Mouse (Mus musculus) limb, embryonic 15.5 days (tissue): Measurements from ENCODE around the gene Pdpn. TPM values are rescaled to one million over a fixed set of nuclear protein-coding genes. Genes with fewer than 3 reads are reported as not detected.
A peak's percentile ranks its signal among the peaks of the same experiment; 100 is the strongest.

ENCODE experiments used
- ATAC-seq: fragments of 200-750 bp; cut with Nextera tagmentation; 2 replicates; pipeline ENCODE4 v1.8.0; 2017; ENCODE audit warnings: low read depth, moderate TSS enrichment; ENCODE audit not compliant: insufficient number of reproducible peaks, low FRiP score, low TSS enrichment
- H3K27ac ChIP-seq: fragments of 300-500 bp; sonication (generic); 2 replicates; pipeline ENCODE4 v1.5.1; 2015; ENCODE audit warnings: moderate library complexity, mild to moderate bottlenecking, inconsistent platforms
- H3K27me3 ChIP-seq: fragments of 300-500 bp; sonication (generic); 2 replicates; pipeline ENCODE4 v1.6.1; 2015; ENCODE audit warnings: inconsistent platforms
- H3K36me3 ChIP-seq: fragments of 300-500 bp; sonication (generic); 2 replicates; pipeline ENCODE4 v1.6.1; 2015; ENCODE audit warnings: inconsistent platforms
- H3K4me1 ChIP-seq: fragments of 300-500 bp; sonication (generic); 2 replicates; pipeline ENCODE4 v1.6.1; 2015; ENCODE audit warnings: inconsistent platforms
- H3K4me2 ChIP-seq: fragments of 300-500 bp; sonication (generic); 2 replicates; pipeline ENCODE4 v1.6.1; 2015; ENCODE audit warnings: mild to moderate bottlenecking, inconsistent platforms
- H3K4me3 ChIP-seq: fragments of 300-500 bp; sonication (generic); 2 replicates; pipeline ENCODE4 v1.5.1; 2015; ENCODE audit warnings: mild to moderate bottlenecking, inconsistent platforms
- H3K9ac ChIP-seq: fragments of 300-500 bp; sonication (generic); 2 replicates; pipeline ENCODE4 v1.6.1; 2015; ENCODE audit warnings: inconsistent platforms
- H3K9me3 ChIP-seq: fragments of 300-500 bp; sonication (generic); 2 replicates; pipeline ENCODE4 v1.6.1; 2016; ENCODE audit warnings: inconsistent platforms
- WGBS: fragments of 180-500 bp; shearing (Covaris S2); methylation state at CpG from one replicate; pipeline ENCODE4 v1.1.7; 2015; 5-methylcytosine and 5-hydroxymethylcytosine counted together
- polyA plus RNA-seq: library from polyadenylated mRNA; unstranded; fragments of >200 nt; fragmentation: Nextera tagmentation; extraction: Ambion mirVana; gene quantifications from 2 replicates; pipeline ENCODE4 v1.2.1, GENCODE M21; 2015

The Pdpn gene
- polyA plus RNA-seq, 1 experiment from 2014 or later = 70.4 TPM

GRCm38 (mm10) chr4:143324176-143324924 is 25.0 kb upstream of the Pdpn start:
- Histone ChIP-seq H3K27me3 (no peaks in the 10 kb centered on the region), H3K9ac (no peak overlapping the region), H3K4me3 (no peak overlapping the region), H3K27ac (no peak overlapping the region; the same call in 1 of the 2 replicates), H3K36me3 (no peaks in the 10 kb centered on the region), H3K4me1 (peaks cover 9% of the 10 kb centered on the region), H3K9me3 (no peaks in the 10 kb centered on the region), H3K4me2 (no peak overlapping the region)
- WGBS = 20% methylated on average over 8 of the region's 11 CpGs
- ATAC-seq = no peak

GRCm38 (mm10) chr4:143313299-143313698 is 13.9 kb upstream of the Pdpn start:
- H3K27ac ChIP-seq = no peak overlapping the region
- H3K9ac ChIP-seq = no peak overlapping the region
- no peak overlapping the region for H3K4me3 ChIP-seq
- ATAC-seq = no peak
- H3K27me3 ChIP-seq = no peaks in the 10 kb centered on the region
- WGBS = 74% methylated on average over 6 of the region's 6 CpGs
- no peaks in the 10 kb centered on the region for H3K9me3 ChIP-seq
- no peak overlapping the region for H3K4me2 ChIP-seq
- no peaks in the 10 kb centered on the region for H3K36me3 ChIP-seq
- no peaks in the 10 kb centered on the region for H3K4me1 ChIP-seq

- H3K4me1 ChIP-seq = no peaks in the 10 kb centered on the region
- no peaks in the 10 kb centered on the region for H3K9me3 ChIP-seq
- WGBS = 45% methylated on average over 2 of the region's 2 CpGs
- H3K4me2 ChIP-seq = no peak overlapping the region
- no peaks in the 10 kb centered on the region for H3K36me3 ChIP-seq
- H3K4me3 ChIP-seq = no peak overlapping the region
- H3K27ac ChIP-seq = no peak overlapping the region
- H3K27me3 ChIP-seq = no peaks in the 10 kb centered on the region
- H3K9ac ChIP-seq = no peak overlapping the region
- ATAC-seq = no peak
Observed at GRCm38 (mm10) chr4:143311341-143311740, 12.0 kb upstream of the Pdpn start.

GRCm38 (mm10) chr4:143305987-143306772 is 6.8 kb upstream of the Pdpn start:
- H3K4me1 ChIP-seq = no peaks in the 10 kb centered on the region
- no peak for ATAC-seq
- H3K27me3 ChIP-seq = no peaks in the 10 kb centered on the region
- WGBS = 67% methylated on average over 5 of the region's 5 CpGs
- no peak overlapping the region for H3K27ac ChIP-seq
- H3K4me3 ChIP-seq = no peak overlapping the region
- no peak overlapping the region for H3K9ac ChIP-seq
- no peak overlapping the region for H3K4me2 ChIP-seq
- no peaks in the 10 kb centered on the region for H3K36me3 ChIP-seq
- no peaks in the 10 kb centered on the region for H3K9me3 ChIP-seq

- no peaks in the 10 kb centered on the region for H3K9me3 ChIP-seq
- H3K4me2 ChIP-seq = no peak overlapping the region
- H3K27me3 ChIP-seq = 0 out of 2 replicates have a peak, but pooled peaks cover 2% of the 10 kb centered on the region
- no peak overlapping the region for H3K9ac ChIP-seq
- no peak overlapping the region for H3K27ac ChIP-seq
- H3K4me1 ChIP-seq = peaks cover 6% of the 10 kb centered on the region
- no peak overlapping the region for H3K4me3 ChIP-seq
- no peaks in the 10 kb centered on the region for H3K36me3 ChIP-seq
- WGBS = 87% methylated on average over 4 of the region's 4 CpGs
- ATAC-seq = no peak
Observed at GRCm38 (mm10) chr4:143305031-143305430, 5.7 kb upstream of the Pdpn start.

- Histone ChIP-seq H3K36me3 (no peaks in the 10 kb centered on the region), H3K4me1 (peaks cover 25% of the 10 kb centered on the region), H3K4me3 (no peak overlapping the region), H3K9me3 (no peaks in the 10 kb centered on the region), H3K27me3 (0 out of 2 replicates have a peak, but pooled peaks cover 2% of the 10 kb centered on the region), H3K9ac (no peak overlapping the region), H3K4me2 (no peak overlapping the region), H3K27ac (no peak overlapping the region)
- 54% methylated on average over 11 of the region's 11 CpGs for WGBS
- ATAC-seq = no peak
Observed at GRCm38 (mm10) chr4:143302279-143302890, 3.0 kb upstream of the Pdpn start.

GRCm38 (mm10) chr4:143301875-143302274 is 2.5 kb upstream of the Pdpn start:
- Histone ChIP-seq H3K4me1 (peaks cover 30% of the 10 kb centered on the region), H3K27ac (no peak overlapping the region), H3K9me3 (no peaks in the 10 kb centered on the region), H3K4me2 (no peak overlapping the region), H3K9ac (no peak overlapping the region), H3K27me3 (0 out of 2 replicates have a peak, but pooled peaks cover 2% of the 10 kb centered on the region), H3K36me3 (no peaks in the 10 kb centered on the region), H3K4me3 (no peak overlapping the region)
- ATAC-seq = no peak
- WGBS = 64% methylated on average over 4 of the region's 4 CpGs

- no peaks in the 10 kb centered on the region for H3K9me3 ChIP-seq
- 63% methylated on average over 5 of the region's 5 CpGs for WGBS
- no peaks in the 10 kb centered on the region for H3K36me3 ChIP-seq
- peaks cover 36% of the 10 kb centered on the region for H3K4me1 ChIP-seq
- H3K27me3 ChIP-seq = 0 out of 2 replicates have a peak, but pooled peaks cover 2% of the 10 kb centered on the region
- ATAC-seq = no peak
- no peak overlapping the region for H3K9ac ChIP-seq
- no peak overlapping the region for H3K4me3 ChIP-seq
- H3K4me2 ChIP-seq = no peak overlapping the region
- H3K27ac ChIP-seq = no peak overlapping the region
Observed at GRCm38 (mm10) chr4:143301042-143301441, 1.7 kb upstream of the Pdpn start.

GRCm38 (mm10) chr4:143300113-143300688 is 837 bp upstream of the Pdpn start:
- H3K9ac ChIP-seq = no peak overlapping the region
- 7% methylated on average over 12 of the region's 12 CpGs for WGBS
- peak overlapping the region; percentile 45 for H3K4me3 ChIP-seq
- peaks cover 44% of the 10 kb centered on the region for H3K4me1 ChIP-seq
- H3K4me2 ChIP-seq = peak overlapping the region; percentile 65
- no peaks in the 10 kb centered on the region for H3K9me3 ChIP-seq
- no peaks in the 10 kb centered on the region for H3K36me3 ChIP-seq
- H3K27me3 ChIP-seq = 0 out of 2 replicates have a peak, but pooled peaks cover 2% of the 10 kb centered on the region
- ATAC-seq = no peak
- H3K27ac ChIP-seq = no peak overlapping the region

GRCm38 (mm10) chr4:143298431-143299315 is 691 bp downstream of the Pdpn start:
- H3K4me3 ChIP-seq = peak overlapping the region; percentile 45
- peaks cover 53% of the 10 kb centered on the region for H3K4me1 ChIP-seq
- H3K9ac ChIP-seq = 0 out of 2 replicates have a peak overlapping the region, but pooled peaks have one; percentile 7
- WGBS = 6% methylated on average over 24 of the region's 24 CpGs
- no peaks in the 10 kb centered on the region for H3K9me3 ChIP-seq
- 0 out of 2 replicates have a peak, but pooled peaks cover 2% of the 10 kb centered on the region for H3K27me3 ChIP-seq
- no peaks in the 10 kb centered on the region for H3K36me3 ChIP-seq
- peak overlapping the region; percentile 65 for H3K4me2 ChIP-seq
- ATAC-seq = no peak
- H3K27ac ChIP-seq = peak overlapping the region; percentile 77
